Mouse (Mus musculus) c-Kit-positive CD71-positive TER-119-negative erythroid progenitor cells, embryonic 14.5 days (primary cell): ENCODE results near the gene Acvr1c.

Experiments
- DNase-seq: peaks from one replicate; pipeline ENCODE4 v3.0.0-alpha.2; 2013; ENCODE audit warnings: low read depth

Acvr1c gene

GRCm38 (mm10) chr2:58357414-58358131, at the start of gene Acvr1c:
Acvr1c (minus strand) TSS chr2:58357895.
- no peak for DNase-seq

GRCm38 (mm10) chr2:58403481-58403880, 45.8 kb upstream of the Acvr1c start:
- no peak for DNase-seq

DNA sequence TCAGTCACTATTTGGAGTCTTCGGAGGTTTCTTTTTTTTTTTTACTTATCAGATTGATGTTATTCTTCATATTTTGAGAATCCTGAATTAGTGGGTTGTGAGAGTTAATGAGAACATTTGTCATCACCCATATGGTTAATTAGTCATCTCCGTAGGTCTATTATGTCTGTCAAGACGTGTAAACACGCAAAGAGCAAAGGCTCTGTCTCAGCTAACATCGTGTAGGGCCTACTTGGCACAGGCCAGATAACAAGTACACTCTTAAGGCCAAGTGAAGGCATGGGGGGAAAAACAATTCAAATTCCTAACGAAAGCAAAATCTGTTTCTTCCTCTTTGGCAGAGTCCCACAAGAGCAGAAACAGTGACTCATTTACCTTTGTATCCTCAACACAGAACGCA, 30.9 kb upstream of the Acvr1c start:
- no peak for DNase-seq

- DNase-seq = no peak
Observed at GRCm38 (mm10) chr2:58380020-58380419, 22.3 kb upstream of the Acvr1c start.

- DNase-seq = no peak
Observed at GRCm38 (mm10) chr2:58379475-58379874, 21.8 kb upstream of the Acvr1c start.

DNA sequence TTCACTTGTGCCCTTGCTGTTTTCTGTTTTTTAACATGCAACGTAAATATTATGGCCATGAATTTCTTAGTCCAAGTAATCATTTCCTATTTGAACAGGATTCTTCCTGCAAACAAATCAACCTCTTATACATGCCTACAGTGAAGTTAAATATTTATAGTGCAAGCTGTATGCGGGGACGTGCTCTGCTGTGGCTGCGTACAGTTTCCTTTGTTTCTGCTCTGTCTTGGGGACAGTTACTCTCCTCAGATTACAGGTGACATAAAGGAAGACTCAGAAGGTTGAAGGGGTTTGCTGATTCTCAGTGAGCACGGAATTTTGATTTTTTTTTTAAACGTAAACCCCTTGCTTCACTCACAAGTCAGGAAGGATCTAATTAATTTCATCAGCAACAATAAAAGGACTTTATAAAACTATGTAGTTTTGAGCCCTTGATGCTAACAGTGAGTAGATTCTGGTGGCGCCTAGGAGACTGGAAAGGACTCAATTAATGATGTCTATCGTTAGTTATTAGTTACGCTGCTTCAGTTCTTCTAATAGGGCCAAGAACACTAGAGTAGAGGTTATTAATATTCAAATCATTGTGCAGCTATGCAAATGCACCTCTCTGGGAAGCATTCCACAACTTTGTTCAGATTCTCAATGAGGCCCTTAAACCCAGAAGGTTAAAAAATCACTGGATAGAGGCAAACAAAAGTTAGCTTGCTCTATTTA, 19.9 kb upstream of the Acvr1c start:
- DNase-seq = no peak

DNA sequence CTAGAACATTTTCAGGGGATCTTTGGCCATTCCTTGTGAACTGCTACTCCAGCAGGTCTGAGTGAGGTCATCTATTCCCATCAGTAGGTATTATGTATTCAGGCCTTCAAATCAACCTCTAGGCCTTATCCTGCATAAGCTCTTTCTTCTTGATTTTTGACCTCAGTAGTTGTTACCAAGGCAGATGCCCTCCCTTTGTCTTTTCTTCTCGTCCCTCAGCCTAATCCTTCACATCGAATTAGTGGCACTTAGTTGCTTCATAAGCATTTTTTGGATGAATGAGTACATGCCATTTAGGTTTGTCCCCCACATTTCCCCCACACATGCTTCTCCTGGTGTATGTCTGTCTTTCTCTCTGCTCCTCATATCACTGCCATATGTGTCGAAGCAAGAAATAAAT, 8.5 kb upstream of the Acvr1c start:
- DNase-seq = no peak

DNA sequence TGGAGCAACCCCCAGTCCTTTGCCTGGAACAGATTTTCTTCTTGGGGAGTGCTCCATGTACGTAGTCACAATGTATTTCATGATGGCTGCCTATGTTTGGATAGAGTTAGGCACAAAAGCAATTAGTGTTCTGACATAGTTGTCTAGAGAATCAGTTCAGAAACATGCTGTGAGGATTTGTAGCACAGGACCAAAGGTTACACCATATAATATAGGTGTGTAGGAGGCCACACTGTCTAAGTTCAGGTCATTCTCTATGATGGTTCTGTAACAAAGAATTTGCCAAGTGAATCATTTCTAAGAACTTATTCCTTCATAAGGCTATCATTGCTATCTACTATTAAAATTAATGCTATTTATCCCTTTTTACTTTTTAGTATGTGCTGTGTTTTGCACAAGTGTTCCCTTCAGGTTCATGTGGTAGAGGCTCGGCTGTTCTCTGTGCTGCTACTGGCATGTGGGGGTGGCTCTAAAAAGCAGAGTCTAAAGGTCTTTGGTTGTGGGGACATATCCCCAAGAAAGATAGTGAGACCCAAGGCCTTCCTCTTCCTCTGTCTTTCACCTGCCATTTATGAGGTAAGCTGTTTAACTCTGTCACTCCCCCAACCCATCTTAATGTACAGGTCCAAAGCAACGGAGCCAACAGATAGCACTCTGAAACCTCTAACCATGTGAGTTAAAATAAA, 3.8 kb upstream of the Acvr1c start:
- no peak for DNase-seq

- DNase-seq = no peak
Observed at GRCm38 (mm10) chr2:58358132-58358460, 401 bp upstream of the Acvr1c start.

GRCm38 (mm10) chr2:58357068-58357413, 654 bp downstream of the Acvr1c start:
- DNase-seq = no peak

DNA sequence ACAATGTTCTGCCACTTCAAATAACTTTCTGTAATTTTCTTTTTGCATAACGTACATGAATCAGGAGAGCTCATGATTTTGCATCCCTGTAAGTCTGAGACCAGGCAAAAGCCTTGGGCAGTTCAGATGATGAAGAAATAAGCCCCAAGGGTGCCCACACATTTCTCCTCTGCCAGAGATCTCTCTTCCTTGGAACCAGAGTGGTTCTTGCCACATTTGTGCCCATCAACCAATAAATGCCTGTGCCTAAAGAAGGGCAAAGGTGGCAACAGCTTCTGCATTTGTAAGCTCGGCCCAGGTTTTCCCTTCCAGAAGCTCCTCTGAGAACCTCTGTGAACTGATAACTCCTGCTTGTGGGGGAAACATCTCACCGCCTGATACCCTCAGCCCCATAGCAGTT, 3.3 kb downstream of the Acvr1c start:
- DNase-seq = no peak

DNA sequence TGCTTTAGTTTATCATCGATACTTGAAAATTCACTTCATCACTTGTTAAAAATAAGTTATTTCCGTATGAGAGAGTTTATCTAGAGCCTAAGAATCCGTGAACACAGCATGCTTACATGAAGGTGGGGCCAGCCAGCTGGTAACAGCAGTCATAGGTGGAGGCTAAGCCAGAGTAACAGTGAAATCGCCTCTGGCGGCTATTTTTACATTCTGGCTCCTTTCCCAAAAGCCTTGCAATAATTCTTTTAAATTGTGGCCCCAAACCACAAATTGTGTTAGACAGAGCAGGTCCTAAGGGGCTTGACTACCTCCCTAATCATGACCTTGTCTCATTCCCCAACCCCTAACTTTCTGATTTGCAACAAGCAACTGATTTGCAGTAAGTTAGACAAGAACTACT, 4.8 kb downstream of the Acvr1c start:
- no peak for DNase-seq

GRCm38 (mm10) chr2:58350657-58351056, 7.0 kb downstream of the Acvr1c start:
- no peak for DNase-seq

DNA sequence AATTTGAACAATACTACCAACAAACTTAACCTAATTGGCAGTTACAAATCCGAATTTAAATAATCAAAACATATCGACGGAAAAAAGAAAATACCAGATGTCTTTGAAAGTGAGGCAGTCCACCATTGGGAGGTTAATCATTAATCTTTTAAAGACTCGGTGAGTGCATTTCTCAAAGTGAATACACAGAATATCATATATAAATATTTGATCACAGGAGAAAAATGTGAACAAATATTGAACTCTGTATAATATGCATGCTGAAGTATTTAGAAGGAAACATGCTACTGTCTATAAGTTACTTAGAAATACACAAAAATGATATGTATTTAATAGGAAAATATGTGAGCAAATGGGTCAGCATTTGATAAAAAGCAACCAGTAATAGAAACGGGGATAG, 21.0 kb downstream of the Acvr1c start:
- no peak for DNase-seq

DNA sequence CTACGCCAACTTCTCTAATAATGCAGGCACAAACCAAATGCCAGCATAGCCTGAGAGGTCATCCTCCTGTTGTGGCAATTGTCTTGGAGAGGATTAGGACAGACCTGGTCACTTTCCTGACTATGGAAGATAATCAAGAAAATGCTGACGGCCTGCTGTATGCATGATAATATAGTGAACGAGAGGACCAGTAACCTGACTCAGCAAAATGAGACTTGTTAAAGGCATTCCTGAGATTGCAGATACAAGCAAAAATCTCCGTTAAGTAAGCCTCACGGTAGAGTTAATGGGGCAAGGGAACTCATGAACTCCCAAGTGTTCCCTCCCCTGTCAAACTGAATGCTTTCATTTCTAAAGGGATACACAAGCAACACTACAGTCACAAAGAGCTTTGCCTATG, 28.1 kb downstream of the Acvr1c start:
- no peak for DNase-seq

GRCm38 (mm10) chr2:58324118-58324901, 33.4 kb downstream of the Acvr1c start:
- DNase-seq = no peak

GRCm38 (mm10) chr2:58323274-58323673, 34.4 kb downstream of the Acvr1c start:
- DNase-seq = no peak

DNA sequence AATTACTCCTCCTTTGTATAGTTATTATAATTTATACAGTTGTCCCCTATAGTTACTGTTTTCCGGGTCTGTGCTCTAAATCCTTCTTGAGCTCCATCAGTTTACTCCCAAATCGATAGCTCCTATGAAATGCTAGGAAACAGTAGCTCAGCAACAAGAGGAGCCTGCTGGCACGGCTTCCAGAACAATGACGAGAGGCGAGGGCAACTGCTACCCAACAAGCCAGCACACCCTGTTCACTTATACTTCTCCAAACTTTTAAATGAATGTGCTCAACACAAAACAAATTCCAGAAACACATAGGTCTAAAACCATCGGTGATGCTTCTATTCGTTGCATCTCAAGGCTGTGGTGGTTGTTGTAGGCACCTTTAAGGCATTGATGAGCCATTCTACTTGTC, 41.5 kb downstream of the Acvr1c start:
- no peak for DNase-seq

DNA sequence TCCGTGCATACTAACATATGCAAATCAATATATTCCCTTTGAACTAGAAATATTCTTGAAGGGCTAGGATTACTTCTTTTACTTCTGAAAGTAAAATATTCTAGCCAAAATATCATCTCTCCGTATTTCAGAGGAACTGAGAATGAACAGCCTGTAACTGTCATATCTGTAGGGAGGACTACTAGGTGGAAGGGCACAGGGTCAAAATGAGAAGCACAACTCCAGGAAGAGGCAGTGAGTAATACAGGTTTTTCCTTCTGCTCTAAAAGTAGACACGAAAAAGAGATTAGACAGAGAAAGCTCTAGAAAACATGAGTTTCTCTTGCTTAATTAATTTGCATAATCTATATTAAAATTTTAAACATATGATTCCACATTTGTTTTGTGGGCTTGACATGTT, 48.0 kb downstream of the Acvr1c start:
- DNase-seq = no peak

GRCm38 (mm10) chr2:58304450-58304849, 53.2 kb downstream of the Acvr1c start:
- DNase-seq = no peak

- DNase-seq = no peak
Observed at GRCm38 (mm10) chr2:58289759-58290431, 67.8 kb downstream of the Acvr1c start.

GRCm38 (mm10) chr2:58289331-58289730, 68.4 kb downstream of the Acvr1c start:
- DNase-seq = no peak
